Mouse (Mus musculus) retina, postnatal 7 days (tissue): ENCODE measurements around the gene Nedd9.

Experiments
- DNase-seq: peaks from one replicate; pipeline ENCODE4 v3.0.0-alpha.2; 2012; ENCODE audit warnings: low read depth, low spot score

The Nedd9 gene

GRCm38 (mm10) chr13:41343887-41344266 lies 143.3 kb downstream of the Nedd9 start:
- no peak for DNase-seq

GRCm38 (mm10) chr13:41343163-41343886 lies 143.8 kb downstream of the Nedd9 start:
- DNase-seq: no peak

GRCm38 (mm10) chr13:41341422-41341821 lies 145.7 kb downstream of the Nedd9 start:
- DNase-seq: no peak

GRCm38 (mm10) chr13:41339653-41340351 lies 147.4 kb downstream of the Nedd9 start:
- DNase-seq: no peak

GRCm38 (mm10) chr13:41339195-41339594 lies 148.0 kb downstream of the Nedd9 start:
- no peak for DNase-seq

GRCm38 (mm10) chr13:41337407-41337806 lies 149.8 kb downstream of the Nedd9 start:
- DNase-seq: no peak

GRCm38 (mm10) chr13:41336260-41336659 lies 150.9 kb downstream of the Nedd9 start:
- no peak for DNase-seq

GRCm38 (mm10) chr13:41335767-41336166 lies 151.4 kb downstream of the Nedd9 start:
- DNase-seq: no peak

- no peak for DNase-seq
These were observed 152.5 kb downstream of the Nedd9 start for GRCm38 (mm10) chr13:41334641-41335000.

GRCm38 (mm10) chr13:41333889-41334640 lies 153.1 kb downstream of the Nedd9 start:
- DNase-seq: no peak

GRCm38 (mm10) chr13:41331671-41332340 lies 155.4 kb downstream of the Nedd9 start:
- DNase-seq: no peak

- DNase-seq: no peak
These were observed 156.4 kb downstream of the Nedd9 start for GRCm38 (mm10) chr13:41330589-41331345.

GRCm38 (mm10) chr13:41330051-41330450 lies 157.1 kb downstream of the Nedd9 start:
- no peak for DNase-seq

- no peak for DNase-seq
These were observed 158.7 kb downstream of the Nedd9 start for GRCm38 (mm10) chr13:41328481-41328880.

- DNase-seq: no peak
These were observed 159.6 kb downstream of the Nedd9 start for GRCm38 (mm10) chr13:41327546-41327945.

- no peak for DNase-seq
These were observed 161.0 kb downstream of the Nedd9 start for GRCm38 (mm10) chr13:41326134-41326533.

- DNase-seq: no peak
These were observed 161.8 kb downstream of the Nedd9 start for GRCm38 (mm10) chr13:41325346-41325745.

- no peak for DNase-seq
These were observed 162.5 kb downstream of the Nedd9 start for GRCm38 (mm10) chr13:41324631-41325030.

GRCm38 (mm10) chr13:41321433-41321832 lies 165.7 kb downstream of the Nedd9 start:
- DNase-seq: no peak

- DNase-seq: no peak
These were observed 166.4 kb downstream of the Nedd9 start for GRCm38 (mm10) chr13:41320749-41321148.

GRCm38 (mm10) chr13:41302716-41303115 lies 184.4 kb downstream of the Nedd9 start:
- peak; percentile 67 for DNase-seq
